Mouse (Mus musculus) stomach, postnatal 0 days (tissue): ENCODE measurements at regions not wholly inside any gene's neighbourhood (a gene's known extent, or its start where the extent isn't known, plus 50 kb on each side); places are given as distances from the start of the nearest gene placed in this dataset.

Source experiments
- CTCF ChIP-seq: IDR thresholded peaks from 2 replicates; pipeline ENCODE4 v1.5.1; 2016; ENCODE audit warnings: antibody characterized with exemption, low read depth, mild to moderate bottlenecking, moderate library complexity
- EP300 ChIP-seq: optimal IDR thresholded peaks from 2 replicates; pipeline ENCODE3; 2016; ENCODE audit warnings: antibody characterized with exemption

- TF ChIP-seq EP300 (no peak), CTCF (no peak)
These were observed 785.9 kb upstream of the Tmprss15 start for GRCm38 (mm10) chr16:79876827-79877226.
